Mouse (Mus musculus) MEL (cell line): ENCODE data around the gene Agtrap. TPM values are rescaled to one million over a fixed set of nuclear protein-coding genes. Genes with fewer than 3 reads are reported as not detected.

Experiments
- DNase-seq: peaks from one replicate; pipeline ENCODE4 v3.0.0; 2011; ENCODE audit warnings: low read depth, low spot score
- H3K27ac ChIP-seq: 2 replicates; pipeline ENCODE4 v1.5.1; 2012; ENCODE audit warnings: low read depth, mild to moderate bottlenecking, control low read depth, low read length, moderate library complexity; ENCODE audit not compliant: control insufficient read depth
- H3K27me3 ChIP-seq, 2 experiments: fragments of 150-350 bp in 1 of 2; sonication (generic) in 1 of 2; 2 replicates each; pipeline ENCODE4 v1.6.1; 2012; ENCODE audit warnings: low read length in 2 of 2, mild to moderate bottlenecking in 2 of 2, improper control_type of control experiment in 1 of 2, moderate library complexity in 1 of 2; ENCODE audit not compliant: insufficient read depth in 2 of 2, control insufficient read depth in 1 of 2
- H3K36me3 ChIP-seq, 2 experiments: 2 replicates each; pipeline ENCODE4 v1.6.1; 2012 to 2014; ENCODE audit warnings: low read length in 2 of 2, improper control_type of control experiment in 1 of 2, inconsistent platforms in 1 of 2, mild to moderate bottlenecking in 1 of 2; ENCODE audit not compliant: insufficient read depth in 2 of 2, control insufficient read depth in 1 of 2
- H3K4me1 ChIP-seq, 2 experiments: fragments of 150-350 bp in 1 of 2; sonication (generic) in 1 of 2; 2 replicates each; pipeline ENCODE4 v1.6.1; 2012; ENCODE audit warnings: low read length in 2 of 2, improper control_type of control experiment in 1 of 2, mild to moderate bottlenecking in 1 of 2; ENCODE audit not compliant: insufficient read depth in 2 of 2, control insufficient read depth in 1 of 2
- H3K4me3 ChIP-seq, 2 experiments: fragments of 150-350 bp in 1 of 2; sonication (generic) in 1 of 2; 2 replicates each; pipeline ENCODE4 v1.5.1; 2012; ENCODE audit warnings: low read depth in 2 of 2, low read length in 2 of 2, mild to moderate bottlenecking in 2 of 2, moderate library complexity in 2 of 2, control low read depth in 1 of 2, improper control_type of control experiment in 1 of 2; ENCODE audit not compliant: control insufficient read depth in 1 of 2, insufficient read depth in 1 of 2
- H3K79me2 ChIP-seq: 2 replicates; pipeline ENCODE4 v1.6.1; 2012; ENCODE audit warnings: mild to moderate bottlenecking, low read length, moderate library complexity; ENCODE audit not compliant: control insufficient read depth, poor library complexity, insufficient read depth
- H3K9ac ChIP-seq: 2 replicates; pipeline ENCODE4 v1.6.1; 2012; ENCODE audit warnings: low read depth, mild to moderate bottlenecking, control low read depth, low read length, moderate library complexity; ENCODE audit not compliant: control insufficient read depth, poor library complexity, severe bottlenecking
- H3K9me3 ChIP-seq: fragments of 150-350 bp; sonication (generic); replicated peaks from 2 replicates; pipeline ENCODE4 v1.6.1; 2012; ENCODE audit warnings: mild to moderate bottlenecking, low read length, improper control_type of control experiment, moderate library complexity; ENCODE audit not compliant: insufficient read depth
- BHLHE40 ChIP-seq: IDR thresholded peaks from 2 replicates; pipeline ENCODE4 v1.6.1; 2012; ENCODE audit warnings: low read depth, mild to moderate bottlenecking, inconsistent platforms, low read length, improper control_type of control experiment, borderline replicate concordance
- CHD1 ChIP-seq: IDR thresholded peaks from 2 replicates; pipeline ENCODE4 v1.6.1; 2012; ENCODE audit warnings: low read depth, mild to moderate bottlenecking, inconsistent platforms, low read length, improper control_type of control experiment
- E2F4 ChIP-seq: IDR thresholded peaks from 2 replicates; pipeline ENCODE4 v1.6.1; 2011; ENCODE audit warnings: low read depth, low read length, improper control_type of control experiment, borderline replicate concordance
- GABPA ChIP-seq: IDR thresholded peaks from 2 replicates; pipeline ENCODE4 v1.6.1; 2012; ENCODE audit warnings: low read depth, mild to moderate bottlenecking, inconsistent platforms, low read length, improper control_type of control experiment, moderate library complexity
- HCFC1 ChIP-seq: IDR thresholded peaks from 2 replicates; pipeline ENCODE4 v1.6.1; 2012; ENCODE audit warnings: low read depth, mild to moderate bottlenecking, inconsistent platforms, low read length, improper control_type of control experiment, moderate library complexity
- JUND ChIP-seq: IDR thresholded peaks from 2 replicates; pipeline ENCODE4 v1.6.1; 2011; ENCODE audit warnings: low read depth, mild to moderate bottlenecking, improper control_type of control experiment, low read length
- MAX ChIP-seq: IDR thresholded peaks from 2 replicates; pipeline ENCODE4 v1.6.1; 2011; ENCODE audit warnings: low read length, improper control_type of control experiment
- MEF2A ChIP-seq: IDR thresholded peaks from 2 replicates; pipeline ENCODE4 v1.6.1; 2014; ENCODE audit warnings: low read depth, mild to moderate bottlenecking, inconsistent platforms, low read length, improper control_type of control experiment; ENCODE audit not compliant: poor library complexity, insufficient replicate concordance, severe bottlenecking; ENCODE audit errors: extremely low read depth
- MXI1 ChIP-seq: IDR thresholded peaks from 2 replicates; pipeline ENCODE4 v1.6.1; 2011; ENCODE audit warnings: mild to moderate bottlenecking, low read depth, low read length, improper control_type of control experiment
- NELFE ChIP-seq: IDR thresholded peaks from 2 replicates; pipeline ENCODE4 v1.6.1; 2011; ENCODE audit warnings: low read depth, low read length, improper control_type of control experiment
- TBP ChIP-seq: IDR thresholded peaks from 2 replicates; pipeline ENCODE4 v1.8.0; 2011; ENCODE audit warnings: low read depth, low read length, improper control_type of control experiment
- TCF12 ChIP-seq: IDR thresholded peaks from 2 replicates; pipeline ENCODE4 v1.6.1; 2014; ENCODE audit warnings: low read depth, mild to moderate bottlenecking, inconsistent platforms, low read length, improper control_type of control experiment, moderate library complexity
- UBTF ChIP-seq: IDR thresholded peaks from 2 replicates; pipeline ENCODE4 v1.6.1; 2012; ENCODE audit warnings: low read depth, mild to moderate bottlenecking, inconsistent platforms, low read length, improper control_type of control experiment, moderate library complexity, borderline replicate concordance; ENCODE audit not compliant: insufficient read depth
- USF2 ChIP-seq, 2 experiments: IDR thresholded peaks; 2 replicates each; pipeline ENCODE4 v1.6.1; 2011 to 2012; ENCODE audit warnings: improper control_type of control experiment in 2 of 2, low read length in 2 of 2, borderline replicate concordance in 1 of 2, inconsistent platforms in 1 of 2, low read depth in 1 of 2, mild to moderate bottlenecking in 1 of 2; ENCODE audit not compliant: insufficient read depth in 1 of 2
- ZC3H11A ChIP-seq: IDR thresholded peaks from 2 replicates; pipeline ENCODE4 v1.6.1; 2012; ENCODE audit warnings: low read depth, mild to moderate bottlenecking, inconsistent platforms, low read length, improper control_type of control experiment
- ZKSCAN1 ChIP-seq: IDR thresholded peaks from 2 replicates; pipeline ENCODE4 v1.6.1; 2012; ENCODE audit warnings: low read depth, mild to moderate bottlenecking, inconsistent platforms, low read length, improper control_type of control experiment, moderate library complexity
- ZMIZ1 ChIP-seq: IDR thresholded peaks from 2 replicates; pipeline ENCODE4 v1.6.1; 2012; ENCODE audit warnings: low read depth, mild to moderate bottlenecking, inconsistent platforms, low read length, improper control_type of control experiment, moderate library complexity
- polyA plus RNA-seq, 2 experiments: library from polyadenylated mRNA; stranded (reverse) in 1 of 2; unstranded in 1 of 2; fragments of >175 nt in 1 of 2; fragments of >200 nt in 1 of 2; gene quantifications; 2 replicates each; pipeline versions ENCODE4 v1.2.1 to v1.2.4; 2012; ENCODE audit warnings: low replicate concordance in 2 of 2, low read depth in 1 of 2; ENCODE audit not compliant: insufficient read length in 2 of 2, insufficient read depth in 1 of 2, missing spikeins in 1 of 2
- total RNA-seq: library from RNA; depleted of rRNA; stranded (reverse); fragments of 300-350 nt; gene quantifications from 2 replicates; pipeline ENCODE4 v1.2.3, GENCODE M21; 2012

The Agtrap gene
- total and polyA plus RNA-seq, 3 experiments, result 5.0 to 16.0 TPM; not detected in 1

DNA sequence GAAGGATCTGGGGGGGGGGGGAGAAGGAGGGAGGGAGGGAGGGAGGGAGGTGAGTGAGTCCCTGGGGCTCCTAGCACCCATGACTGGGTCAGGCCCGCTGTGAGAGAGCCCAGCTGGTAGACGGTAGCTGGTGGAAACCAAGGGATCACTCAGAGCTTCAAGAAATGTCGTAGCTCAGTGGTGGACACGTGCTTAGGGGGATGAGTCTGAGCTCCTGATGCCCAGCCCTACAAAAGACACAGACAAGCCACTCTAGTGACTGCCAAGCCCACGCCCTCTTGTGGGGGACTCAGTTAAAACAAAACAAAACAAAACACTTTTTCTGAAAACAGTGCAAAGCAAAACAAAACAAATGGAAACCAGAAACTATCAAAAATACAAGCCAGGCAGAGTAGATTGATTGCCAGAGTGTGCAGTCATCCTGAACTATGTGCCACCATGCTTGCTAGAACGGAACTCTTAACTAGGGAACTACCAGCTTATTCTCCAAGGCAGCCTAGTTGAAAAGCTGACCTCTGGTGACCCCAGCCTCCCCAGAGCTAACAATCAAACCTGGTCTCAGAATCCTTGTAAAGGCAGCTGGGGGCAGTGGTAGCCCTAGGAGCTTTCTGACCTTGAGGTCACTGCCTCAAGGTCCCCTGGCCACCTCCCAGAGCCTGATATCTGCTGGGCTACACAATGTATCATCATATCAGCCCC, 22.0 kb downstream of the Agtrap start (continued):
- TF ChIP-seq ZMIZ1, result no peak
- no peak for TF ChIP-seq JUND
- TF ChIP-seq MXI1, result peak; percentile 53
- no peak for TF ChIP-seq CHD1
- no peak for TF ChIP-seq USF2 (IDR thresholded peaks at IDR 0.05; ENCODE audit: borderline replicate concordance in 1 of 2, insufficient read depth in 1 of 2, low read depth in 1 of 2, low read length in 2 of 2)
- TF ChIP-seq NELFE, result no peak
- no peak for TF ChIP-seq E2F4
- peak; percentile 45; the same call in 1 of the 2 replicates for TF ChIP-seq ZC3H11A
- TF ChIP-seq UBTF, result no peak
- no peak for TF ChIP-seq MEF2A
- no peak for TF ChIP-seq TBP
- no peak for TF ChIP-seq BHLHE40
- TF ChIP-seq TCF12, result no peak
- no peak for TF ChIP-seq GABPA
- no peak for TF ChIP-seq ZKSCAN1
- TF ChIP-seq MAX, result peak; percentile 65

DNA sequence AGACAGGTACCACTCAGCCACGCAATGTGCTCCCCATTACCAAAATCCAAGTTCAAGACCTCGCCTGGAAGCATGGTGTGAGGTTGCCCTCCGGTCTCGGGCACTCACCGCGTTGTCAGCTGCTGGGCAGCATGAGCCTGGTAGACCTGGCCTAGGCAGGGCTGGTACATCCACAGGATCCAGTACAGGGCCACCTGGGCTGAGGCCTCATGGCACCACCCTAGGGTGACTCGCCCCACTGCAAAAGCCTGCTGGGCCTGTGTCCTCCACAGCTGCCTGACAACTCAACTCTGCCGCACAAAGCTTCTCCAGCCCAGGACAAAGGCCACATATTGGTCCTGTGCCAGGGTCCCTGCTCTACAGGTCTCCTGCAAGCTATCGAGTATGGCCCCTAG, 26.7 kb downstream of the Agtrap start:
- no peaks in the 10 kb centered on the region for H3K4me1 ChIP-seq
- TF ChIP-seq HCFC1, result no peak
- TF ChIP-seq MAX, result no peak
- TF ChIP-seq TCF12, result no peak
- no peak for TF ChIP-seq ZC3H11A
- no peak overlapping the region for H3K27ac ChIP-seq
- no peak for DNase-seq
- H3K27me3 ChIP-seq, result no peaks in the 10 kb centered on the region
- no peak overlapping the region for H3K4me3 ChIP-seq
- no peaks in the 10 kb centered on the region for H3K9me3 ChIP-seq
- H3K79me2 ChIP-seq, result no peaks in the 10 kb centered on the region
- H3K36me3 ChIP-seq, result no peaks in the 10 kb centered on the region
- no peak overlapping the region for H3K9ac ChIP-seq
